Mouse (Mus musculus): ENCODE data around the gene Med12l. TPM values are rescaled to one million over a fixed set of nuclear protein-coding genes. Genes with fewer than 3 reads are reported as not detected.

Med12l gene
- total and polyA plus RNA-seq, 3 experiments = 0.16 TPM; not detected in 2

GRCm38 (mm10) chr3:59219326-59219725, 213.7 kb downstream of the Med12l start:
- no peaks in the 10 kb centered on the region for H3K9me3 ChIP-seq (replicated peaks)
- H3K4me1 ChIP-seq (ENCODE audit: insufficient read depth, low read depth, low read length) = no peaks in the 10 kb centered on the region
- no peaks in the 10 kb centered on the region for H3K27me3 ChIP-seq (ENCODE audit: insufficient read depth, low read length)
- H3K36me3 ChIP-seq (replicated peaks) = no peaks in the 10 kb centered on the region
- DNase-seq (ENCODE audit: low spot score) = no peak
- TF ChIP-seq POLR2AphosphoS5 (IDR thresholded peaks at IDR 0.05; ENCODE audit: insufficient replicate concordance, low read depth, low read length) = no peak
- TF ChIP-seq TAL1 (conservative IDR thresholded peaks at IDR 0.05; ENCODE audit: low read depth, low read length) = no peak
- TF ChIP-seq CTCF (IDR thresholded peaks at IDR 0.05; ENCODE audit: low read depth, low read length) = no peak
- TF ChIP-seq GATA1 (IDR thresholded peaks at IDR 0.05; ENCODE audit: borderline replicate concordance, low read length) = no peak
- TF ChIP-seq GATA2 (IDR thresholded peaks at IDR 0.05; ENCODE audit: borderline replicate concordance, low read depth, low read length) = no peak
- H3K4me3 ChIP-seq (ENCODE audit: low read depth, low read length) = no peak overlapping the region
- ATAC-seq (ENCODE audit: extremely low read depth, insufficient number of reproducible peaks, low FRiP score, poor library complexity, severe bottlenecking) = no peak

- Histone ChIP-seq H3K27me3 (ENCODE audit: insufficient read depth, low read length) (no peaks in the 10 kb centered on the region), H3K9me3 (replicated peaks) (no peaks in the 10 kb centered on the region), H3K36me3 (replicated peaks) (no peaks in the 10 kb centered on the region), H3K4me3 (ENCODE audit: low read depth, low read length) (no peak overlapping the region), H3K4me1 (ENCODE audit: insufficient read depth, low read depth, low read length) (no peaks in the 10 kb centered on the region)
- ATAC-seq (ENCODE audit: extremely low read depth, insufficient number of reproducible peaks, low FRiP score, poor library complexity, severe bottlenecking) (no peak), DNase-seq (ENCODE audit: low spot score) (no peak)
- TF ChIP-seq GATA1 (IDR thresholded peaks at IDR 0.05; ENCODE audit: borderline replicate concordance, low read length) (no peak), GATA2 (IDR thresholded peaks at IDR 0.05; ENCODE audit: borderline replicate concordance, low read depth, low read length) (no peak), TAL1 (conservative IDR thresholded peaks at IDR 0.05; ENCODE audit: low read depth, low read length) (no peak), CTCF (IDR thresholded peaks at IDR 0.05; ENCODE audit: low read depth, low read length) (no peak), POLR2AphosphoS5 (IDR thresholded peaks at IDR 0.05; ENCODE audit: insufficient replicate concordance, low read depth, low read length) (no peak)
These were observed 216.7 kb downstream of the Med12l start for GRCm38 (mm10) chr3:59222303-59222702.

- H3K27me3 ChIP-seq (ENCODE audit: insufficient read depth, low read length) = no peaks in the 10 kb centered on the region
- no peak overlapping the region for H3K4me3 ChIP-seq (ENCODE audit: low read depth, low read length)
- H3K4me1 ChIP-seq (ENCODE audit: insufficient read depth, low read depth, low read length) = no peaks in the 10 kb centered on the region
- TF ChIP-seq TAL1 (conservative IDR thresholded peaks at IDR 0.05; ENCODE audit: low read depth, low read length) (no peak), CTCF (IDR thresholded peaks at IDR 0.05; ENCODE audit: low read depth, low read length) (no peak), GATA1 (IDR thresholded peaks at IDR 0.05; ENCODE audit: borderline replicate concordance, low read length) (no peak), POLR2AphosphoS5 (IDR thresholded peaks at IDR 0.05; ENCODE audit: insufficient replicate concordance, low read depth, low read length) (no peak), GATA2 (IDR thresholded peaks at IDR 0.05; ENCODE audit: borderline replicate concordance, low read depth, low read length) (no peak)
- DNase-seq (ENCODE audit: low spot score) (no peak), ATAC-seq (ENCODE audit: extremely low read depth, insufficient number of reproducible peaks, low FRiP score, poor library complexity, severe bottlenecking) (no peak)
- H3K36me3 ChIP-seq (replicated peaks) = no peaks in the 10 kb centered on the region
- no peaks in the 10 kb centered on the region for H3K9me3 ChIP-seq (replicated peaks)
These were observed 219.8 kb downstream of the Med12l start for GRCm38 (mm10) chr3:59225411-59225810.

- ATAC-seq (ENCODE audit: extremely low read depth, insufficient number of reproducible peaks, low FRiP score, poor library complexity, severe bottlenecking) (no peak), DNase-seq (ENCODE audit: low spot score) (no peak)
- H3K27me3 ChIP-seq (ENCODE audit: insufficient read depth, low read length) = no peaks in the 10 kb centered on the region
- no peaks in the 10 kb centered on the region for H3K36me3 ChIP-seq (replicated peaks)
- TF ChIP-seq GATA1 (IDR thresholded peaks at IDR 0.05; ENCODE audit: borderline replicate concordance, low read length) (no peak), GATA2 (IDR thresholded peaks at IDR 0.05; ENCODE audit: borderline replicate concordance, low read depth, low read length) (no peak), CTCF (IDR thresholded peaks at IDR 0.05; ENCODE audit: low read depth, low read length) (no peak), POLR2AphosphoS5 (IDR thresholded peaks at IDR 0.05; ENCODE audit: insufficient replicate concordance, low read depth, low read length) (no peak), TAL1 (conservative IDR thresholded peaks at IDR 0.05; ENCODE audit: low read depth, low read length) (no peak)
- H3K4me3 ChIP-seq (ENCODE audit: low read depth, low read length) = no peak overlapping the region
- no peaks in the 10 kb centered on the region for H3K9me3 ChIP-seq (replicated peaks)
- no peaks in the 10 kb centered on the region for H3K4me1 ChIP-seq (ENCODE audit: insufficient read depth, low read depth, low read length)
These were observed 222.1 kb downstream of the Med12l start for GRCm38 (mm10) chr3:59227696-59228095.

- Histone ChIP-seq H3K4me3 (ENCODE audit: low read depth, low read length) (no peak overlapping the region), H3K9me3 (replicated peaks) (no peaks in the 10 kb centered on the region), H3K36me3 (replicated peaks) (no peaks in the 10 kb centered on the region), H3K27me3 (ENCODE audit: insufficient read depth, low read length) (no peaks in the 10 kb centered on the region), H3K4me1 (ENCODE audit: insufficient read depth, low read depth, low read length) (no peaks in the 10 kb centered on the region)
- TF ChIP-seq TAL1 (conservative IDR thresholded peaks at IDR 0.05; ENCODE audit: low read depth, low read length) = no peak
- no peak for TF ChIP-seq POLR2AphosphoS5 (IDR thresholded peaks at IDR 0.05; ENCODE audit: insufficient replicate concordance, low read depth, low read length)
- TF ChIP-seq GATA2 (IDR thresholded peaks at IDR 0.05; ENCODE audit: borderline replicate concordance, low read depth, low read length) = no peak
- TF ChIP-seq CTCF (IDR thresholded peaks at IDR 0.05; ENCODE audit: low read depth, low read length) = no peak
- TF ChIP-seq GATA1 (IDR thresholded peaks at IDR 0.05; ENCODE audit: borderline replicate concordance, low read length) = no peak
- no peak for ATAC-seq (ENCODE audit: extremely low read depth, insufficient number of reproducible peaks, low FRiP score, poor library complexity, severe bottlenecking)
- no peak for DNase-seq (ENCODE audit: low spot score)
These were observed 223.3 kb downstream of the Med12l start for GRCm38 (mm10) chr3:59228730-59229551.

- Histone ChIP-seq H3K4me3 (ENCODE audit: low read depth, low read length) (no peak overlapping the region), H3K36me3 (replicated peaks) (no peaks in the 10 kb centered on the region), H3K4me1 (ENCODE audit: insufficient read depth, low read depth, low read length) (no peaks in the 10 kb centered on the region), H3K9me3 (replicated peaks) (no peaks in the 10 kb centered on the region), H3K27me3 (ENCODE audit: insufficient read depth, low read length) (no peaks in the 10 kb centered on the region)
- TF ChIP-seq CTCF (IDR thresholded peaks at IDR 0.05; ENCODE audit: low read depth, low read length) (no peak), GATA2 (IDR thresholded peaks at IDR 0.05; ENCODE audit: borderline replicate concordance, low read depth, low read length) (no peak), GATA1 (IDR thresholded peaks at IDR 0.05; ENCODE audit: borderline replicate concordance, low read length) (no peak), TAL1 (conservative IDR thresholded peaks at IDR 0.05; ENCODE audit: low read depth, low read length) (no peak), POLR2AphosphoS5 (IDR thresholded peaks at IDR 0.05; ENCODE audit: insufficient replicate concordance, low read depth, low read length) (no peak)
- ATAC-seq (ENCODE audit: extremely low read depth, insufficient number of reproducible peaks, low FRiP score, poor library complexity, severe bottlenecking) (no peak), DNase-seq (ENCODE audit: low spot score) (no peak)
These were observed 225.3 kb downstream of the Med12l start for GRCm38 (mm10) chr3:59230912-59231311.
